Mouse (Mus musculus) activated CD4-positive, CD25-positive, alpha-beta regulatory T cell (primary cell): ENCODE measurements around the gene Taf1. TPM values are rescaled to one million over a fixed set of nuclear protein-coding genes. Genes with fewer than 3 reads are reported as not detected.

Experiments used
- polyA plus RNA-seq, 2 experiments: library from polyadenylated mRNA; unstranded; fragments of 100-300 nt; shearing (Covaris generic); gene quantifications; one replicate each; pipeline ENCODE4 v1.2.1; 2017

Taf1 gene
- 10 to 100 TPM; 12.5 to 18.3 TPM for polyA plus RNA-seq

DNA sequence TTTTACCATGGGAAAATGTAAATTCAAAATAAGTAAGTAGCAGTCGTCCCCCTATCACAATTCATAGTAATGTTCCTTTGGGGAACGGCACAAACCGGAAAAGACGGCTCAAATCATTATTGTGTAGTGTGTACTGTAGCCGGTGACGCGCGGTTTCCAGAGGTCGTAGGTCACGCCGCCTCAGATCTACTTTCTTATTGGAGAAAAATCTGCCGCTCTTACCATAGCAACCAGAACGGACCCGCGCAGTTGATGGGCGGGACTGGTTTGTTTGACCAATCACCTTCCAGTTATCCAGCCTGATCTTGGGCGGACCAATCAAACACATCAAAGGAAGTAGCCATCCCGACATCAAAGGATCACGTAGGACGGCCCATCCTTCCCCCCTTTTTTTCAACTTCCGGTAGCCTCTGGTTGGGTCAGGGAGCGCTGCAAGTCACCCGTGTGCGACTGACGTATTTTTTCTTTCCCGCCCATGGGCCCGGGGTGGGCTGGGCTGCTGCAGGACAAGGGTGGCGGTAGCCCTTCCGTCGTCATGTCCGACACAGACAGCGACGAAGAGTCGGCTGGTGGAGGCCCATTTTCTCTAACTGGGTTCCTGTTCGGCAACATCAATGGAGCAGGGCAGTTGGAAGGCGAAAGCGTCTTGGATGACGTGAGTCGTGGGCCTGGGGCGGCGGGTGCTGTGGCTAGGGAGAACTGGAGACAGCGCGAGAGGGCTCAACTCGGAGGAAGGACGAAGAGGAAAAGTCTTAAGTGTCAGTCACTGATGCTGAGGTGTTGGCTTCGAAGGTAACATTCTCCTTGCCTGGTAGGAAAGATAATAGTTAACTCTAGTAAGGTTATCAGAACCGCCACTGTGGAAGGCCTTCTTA lies at the start of gene Taf1:
Taf1 (plus strand) TSS at position 388 of the 875 bp plus-strand sequence.

DNA sequence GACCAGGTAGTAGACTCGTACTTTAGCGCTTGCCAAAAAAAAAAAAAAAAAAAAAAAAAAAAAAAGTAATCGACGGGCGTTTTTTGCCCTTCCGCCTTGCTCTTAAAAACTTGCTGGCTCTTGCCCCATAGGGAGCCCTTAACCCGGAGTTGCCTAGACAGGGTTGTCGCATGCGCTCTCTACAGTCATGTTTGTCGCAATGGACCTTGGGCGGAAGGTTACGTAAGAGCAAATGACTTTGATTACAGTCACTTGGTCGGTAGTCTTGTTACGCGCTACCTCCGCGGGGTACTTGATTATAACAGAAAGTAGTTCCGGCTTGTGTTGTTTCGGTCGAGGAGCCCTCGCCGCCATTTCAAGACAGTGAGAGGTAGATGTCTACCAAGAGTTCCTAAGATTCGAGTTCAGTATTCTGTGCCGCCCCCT lies 107.2 kb downstream of the Taf1 start, which contains the start of gene Ogt:
Ogt (plus strand) TSS at position 320 of the 426 bp plus-strand sequence.

Other genes with a start within 250 kb of the Taf1 start
- gene Nlgn3, start 233.6 kb upstream of the Taf1 start, polyA plus RNA-seq = under 1 TPM in 1 of 2 experiments, not detected in 1; 0.28 TPM
- gene Gjb1, start 156.4 kb upstream of the Taf1 start, polyA plus RNA-seq = not detected
- 10 to 100 TPM; 14.0 to 15.8 TPM for gene Zmym3, start 111.9 kb upstream of the Taf1 start, polyA plus RNA-seq
- 100 to 1,000 TPM; 268 to 276 TPM for gene Nono, start 103.4 kb upstream of the Taf1 start, polyA plus RNA-seq
- 1 to 10 TPM in 1 of 2 experiments, under 1 TPM in 1; 0.29 to 1.7 TPM for gene Itgb1bp2, start 83.6 kb upstream of the Taf1 start, polyA plus RNA-seq
- 100 to 1,000 TPM; 200 to 302 TPM for gene Ogt, start 107.3 kb downstream of the Taf1 start, polyA plus RNA-seq
- 100 to 1,000 TPM in 1 of 2 experiments, 10 to 100 TPM in 1; 89.8 to 529 TPM for gene Cxcr3, start 201.5 kb downstream of the Taf1 start, polyA plus RNA-seq